Mouse (Mus musculus) liver, embryonic 14.5 days (tissue): Measurements from ENCODE around the gene H2-K1.

Experiments used
- CTCF ChIP-seq: IDR thresholded peaks from 2 replicates; pipeline ENCODE4 v1.5.1; 2016; ENCODE audit warnings: antibody characterized with exemption, low read depth, control low read depth
- EP300 ChIP-seq: IDR thresholded peaks from 2 replicates; pipeline ENCODE4 v1.6.1; 2016; ENCODE audit warnings: antibody characterized with exemption, low read depth

- no peak for TF ChIP-seq CTCF
- TF ChIP-seq EP300: no peak
Measured at GRCm38 (mm10) chr17:34047404-34048050, 47.4 kb upstream of the H2-K1 start.
